Comparison of ENCODE assay signal across 8 mouse cellular contexts in the genomic region with DNA sequence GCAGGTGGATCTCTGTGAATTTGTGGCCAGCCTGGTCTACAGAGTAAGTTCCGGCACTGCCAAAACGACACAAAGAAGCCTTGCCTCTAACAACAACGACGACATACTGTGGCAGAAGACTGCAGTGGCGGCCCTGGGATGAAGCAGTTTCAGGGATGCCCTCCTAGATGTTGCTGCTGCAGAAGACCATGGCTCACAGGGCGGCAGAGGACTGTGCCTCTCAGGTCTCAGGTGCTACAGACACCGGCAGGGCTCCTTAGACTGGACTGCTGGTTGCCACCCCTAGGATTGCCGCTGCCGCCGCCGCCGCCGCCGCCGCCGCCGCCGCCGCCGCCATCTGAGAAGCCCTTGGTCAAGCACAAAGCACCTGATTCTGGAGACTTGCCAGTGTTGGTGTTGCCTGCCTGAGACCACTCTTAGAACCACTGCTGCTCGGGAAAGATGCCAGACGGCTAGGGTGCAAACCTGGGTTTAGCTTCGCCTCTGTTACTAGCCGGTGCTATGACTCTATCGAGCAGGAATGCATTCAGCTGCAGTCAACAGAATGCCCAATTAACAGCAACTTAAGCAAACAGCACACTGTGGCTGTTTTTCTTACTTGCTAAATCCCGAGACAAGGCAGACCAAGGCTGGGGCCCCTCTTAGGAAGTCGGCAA. TPM values are rescaled to one million over a fixed set of nuclear protein-coding genes. Genes with fewer than 3 reads are reported as not detected.
DNase-seq lines count a peak whose midpoint lies in the region; ATAC-seq and TF ChIP-seq lines count a peak whose summit lies in the region.

No protein-coding gene starts in this region.

- H3K9me3 ChIP-seq in forebrain, embryonic 14.5 days (replicated peaks; ENCODE audit: control insufficient read depth, low read length) = no peaks in the 10 kb centered on the region
- H3K9me3 ChIP-seq in midbrain, embryonic 13.5 days = no peaks in the 10 kb centered on the region

- H3K4me1 ChIP-seq in forebrain, embryonic 14.5 days (ENCODE audit: control insufficient read depth, insufficient read depth, low read length) = peaks cover 7% of the 10 kb centered on the region
- peaks cover 20% of the 10 kb centered on the region for H3K4me1 ChIP-seq in midbrain, embryonic 13.5 days (replicated peaks)

- TF ChIP-seq CTCF in left cerebral cortex, adult 2 months (IDR thresholded peaks at IDR 0.05) = no peak

- peak overlapping the region; percentile 51 for H3K4me2 ChIP-seq in forebrain, embryonic 14.5 days (ENCODE audit: low read length)
- peak overlapping the region; percentile 51 for H3K4me2 ChIP-seq in midbrain, embryonic 13.5 days (replicated peaks)

- H3K9ac ChIP-seq in forebrain, embryonic 14.5 days (ENCODE audit: low read length) = peak overlapping the region; percentile 61
- H3K9ac ChIP-seq in midbrain, embryonic 13.5 days (replicated peaks) = peak overlapping the region; percentile 32

- no peak for DNase-seq in left cerebral cortex, adult 2 months (ENCODE audit: extremely low spot score in 1 of 2, low spot score in 2 of 2)
- no peak for DNase-seq in left cerebral cortex, adult 11 months (ENCODE audit: low spot score)
- DNase-seq in forebrain, embryonic 14.5 days (ENCODE audit: low spot score) = peak; percentile 92
- DNase-seq in kidney, postnatal 10 days = peak; percentile 58
- DNase-seq in gastrocnemius, postnatal 14 days = no peak
- no peak for DNase-seq in testis, postnatal 10 days (ENCODE audit: low spot score)
- no peak for DNase-seq in spleen, adult 18-20 months

- H3K36me3 ChIP-seq in forebrain, embryonic 14.5 days (ENCODE audit: control insufficient read depth, insufficient read depth, low read length) = no peaks in the 10 kb centered on the region
- H3K36me3 ChIP-seq in midbrain, embryonic 13.5 days = no peaks in the 10 kb centered on the region

- no peak overlapping the region; the same call in 1 of the 2 replicates for H3K27ac ChIP-seq in left cerebral cortex, adult 2 months
- peak overlapping the region; percentile 52 for H3K27ac ChIP-seq in forebrain, embryonic 14.5 days (ENCODE audit: low read depth, low read length)
- H3K27ac ChIP-seq in midbrain, embryonic 13.5 days = peak overlapping the region; percentile 36; the same call in 1 of the 2 replicates

- 20% methylated on average over 27 of the region's 27 CpGs for WGBS in forebrain, embryonic 14.5 days
- 51% methylated on average over 27 of the region's 27 CpGs for WGBS in midbrain, embryonic 13.5 days

- intact Hi-C loops in left cerebral cortex, adult 2 months (cut with DNase I) = no loop called here
- intact Hi-C loops in gastrocnemius, postnatal 14 days (cut with DNase I; ENCODE audit: low total_unique reads) = no loop called here

- ATAC-seq in forebrain, embryonic 14.5 days = peak; percentile 85
- 0 out of 2 replicates have a peak, but pooled peaks have one; percentile 10 for ATAC-seq in midbrain, embryonic 13.5 days

- H3K4me3 ChIP-seq in left cerebral cortex, adult 2 months = peak overlapping the region; percentile 40
- H3K4me3 ChIP-seq in forebrain, embryonic 14.5 days (ENCODE audit: low read depth, low read length) = peak overlapping the region; percentile 29
- H3K4me3 ChIP-seq in midbrain, embryonic 13.5 days (replicated peaks) = peak overlapping the region; percentile 33

- H3K27me3 ChIP-seq in forebrain, embryonic 14.5 days (replicated peaks; ENCODE audit: control insufficient read depth, insufficient read depth, low read length) = no peaks in the 10 kb centered on the region
- H3K27me3 ChIP-seq in midbrain, embryonic 13.5 days = 0 out of 2 replicates have a peak, but pooled peaks cover 5% of the 10 kb centered on the region

RNA-seq across cellular contexts. Expression of a gene that starts 15.4 kb away (rescaled TPM):
- total RNA-seq in left cerebral cortex, adult 2 months (2021) = 10 to 100 TPM; 51.4 to 52.9 TPM
- 27.4 and 31.9 TPM in 2 replicates for polyA plus RNA-seq in forebrain, embryonic 14.5 days (2014; fragmentation: Nextera tagmentation; extraction: Ambion mirVana)
- polyA plus RNA-seq in midbrain, embryonic 13.5 days (2015; fragmentation: Nextera tagmentation; extraction: Ambion mirVana) = 29.8 and 31.6 TPM in 2 replicates
- 1 to 10 TPM; 3.1 to 4.6 TPM for total RNA-seq in gastrocnemius, postnatal 14 days (2021)

RNA-seq across cellular contexts. Expression of a gene that starts 20.6 kb away (rescaled TPM):
- 10 to 100 TPM; 45.1 to 45.8 TPM for total RNA-seq in left cerebral cortex, adult 2 months (2021)
- polyA plus RNA-seq in forebrain, embryonic 14.5 days (2014; fragmentation: Nextera tagmentation; extraction: Ambion mirVana) = 84.9 and 87.8 TPM in 2 replicates
- 89.4 and 91.0 TPM in 2 replicates for polyA plus RNA-seq in midbrain, embryonic 13.5 days (2015; fragmentation: Nextera tagmentation; extraction: Ambion mirVana)
- total RNA-seq in gastrocnemius, postnatal 14 days (2021) = 10 to 100 TPM; 26.3 to 31.2 TPM

RNA-seq across cellular contexts. Expression of a gene that starts 20.6 kb away (rescaled TPM):
- 10 to 100 TPM; 50.7 to 56.6 TPM for total RNA-seq in left cerebral cortex, adult 2 months (2021)
- polyA plus RNA-seq in forebrain, embryonic 14.5 days (2014; fragmentation: Nextera tagmentation; extraction: Ambion mirVana) = 14.0 and 14.4 TPM in 2 replicates
- polyA plus RNA-seq in midbrain, embryonic 13.5 days (2015; fragmentation: Nextera tagmentation; extraction: Ambion mirVana) = 21.8 and 28.5 TPM in 2 replicates
- 10 to 100 TPM; 33.3 to 34.9 TPM for total RNA-seq in gastrocnemius, postnatal 14 days (2021)

RNA-seq across cellular contexts. Expression of a gene that starts 30.0 kb away (rescaled TPM):
- 100 to 1,000 TPM; 171 to 182 TPM for total RNA-seq in left cerebral cortex, adult 2 months (2021)
- polyA plus RNA-seq in forebrain, embryonic 14.5 days (2014; fragmentation: Nextera tagmentation; extraction: Ambion mirVana) = 0.39 and 0.48 TPM in 2 replicates
- 1.3 and 1.5 TPM in 2 replicates for polyA plus RNA-seq in midbrain, embryonic 13.5 days (2015; fragmentation: Nextera tagmentation; extraction: Ambion mirVana)
- 1 to 10 TPM; 1.8 to 2.4 TPM for total RNA-seq in gastrocnemius, postnatal 14 days (2021)

RNA-seq across cellular contexts. Expression of a gene that starts 30.9 kb away (rescaled TPM):
- total RNA-seq in left cerebral cortex, adult 2 months (2021) = 10 to 100 TPM; 13.0 to 13.2 TPM
- polyA plus RNA-seq in forebrain, embryonic 14.5 days (2014; fragmentation: Nextera tagmentation; extraction: Ambion mirVana) = 4.6 and 5.5 TPM in 2 replicates
- 7.3 and 8.1 TPM in 2 replicates for polyA plus RNA-seq in midbrain, embryonic 13.5 days (2015; fragmentation: Nextera tagmentation; extraction: Ambion mirVana)
- 10 to 100 TPM; 22.0 to 26.9 TPM for total RNA-seq in gastrocnemius, postnatal 14 days (2021)

Comparison
In these comparisons a context has a peak if more than half of its experiments do, and no peak if none do; other contexts are left out.
1. DNase-seq: peak in forebrain, embryonic 14.5 days (single experiment) and kidney, postnatal 10 days (single experiment); none in left cerebral cortex, adult 2 months (0 of 2), left cerebral cortex, adult 11 months (single experiment), gastrocnemius, postnatal 14 days (single experiment), testis, postnatal 10 days (single experiment) and spleen, adult 18-20 months (0 of 2).
2. RNA of a gene that starts 15.4 kb away (total RNA-seq): 51.4 to 52.9 TPM in left cerebral cortex, adult 2 months; 3.1 to 4.6 TPM in gastrocnemius, postnatal 14 days; every median in the first group is over 4 times any median in the second.
3. Peak in every context shown above with its lines, with median percentiles within 50 percentile points of each other: H3K4me3 ChIP-seq.